Mouse (Mus musculus) heart, embryonic 10.5 days (tissue): ENCODE data around the gene Mdga1. TPM values are rescaled to one million over a fixed set of nuclear protein-coding genes. Genes with fewer than 3 reads are reported as not detected.
A peak's percentile ranks its signal among the peaks of the same experiment; 100 is the strongest.

Experiments
- DNase-seq: peaks from one replicate; pipeline ENCODE4 v3.0.0-alpha.2; 2017; ENCODE audit warnings: low spot score
- H3K27ac ChIP-seq: fragments of 300-500 bp; sonication (generic); 2 replicates; pipeline ENCODE4 v1.5.1; 2016; ENCODE audit warnings: mild to moderate bottlenecking
- H3K27me3 ChIP-seq: fragments of 300-500 bp; sonication (generic); 2 replicates; pipeline ENCODE4 v1.6.1; 2016; ENCODE audit warnings: mild to moderate bottlenecking; ENCODE audit not compliant: poor library complexity, insufficient read depth, severe bottlenecking
- H3K36me3 ChIP-seq: fragments of 300-500 bp; sonication (generic); 2 replicates; pipeline ENCODE4 v1.6.1; 2016; ENCODE audit warnings: mild to moderate bottlenecking, moderate library complexity
- H3K4me1 ChIP-seq: fragments of 300-500 bp; sonication (generic); 2 replicates; pipeline ENCODE4 v1.6.1; 2016; ENCODE audit warnings: mild to moderate bottlenecking
- H3K4me3 ChIP-seq: fragments of 300-500 bp; sonication (generic); 2 replicates; pipeline ENCODE4 v1.5.1; 2016; ENCODE audit warnings: mild to moderate bottlenecking, moderate library complexity
- H3K9me3 ChIP-seq: fragments of 300-500 bp; sonication (generic); 2 replicates; pipeline ENCODE4 v1.6.1; 2016; ENCODE audit warnings: mild to moderate bottlenecking, moderate library complexity
- WGBS: fragments of 180-500 bp; shearing (Covaris S2); methylation state at CpG from one replicate; pipeline ENCODE4 v1.1.7; 2016; 5-methylcytosine and 5-hydroxymethylcytosine counted together
- polyA plus RNA-seq: library from polyadenylated mRNA; unstranded; fragments of >200 nt; fragmentation: Nextera tagmentation; extraction: Ambion mirVana; gene quantifications from 2 replicates; pipeline ENCODE4 v1.2.1, GENCODE M21; 2016

The Mdga1 gene
- polyA plus RNA-seq, 1 experiment from 2014 or later, result 1.7 TPM

DNA sequence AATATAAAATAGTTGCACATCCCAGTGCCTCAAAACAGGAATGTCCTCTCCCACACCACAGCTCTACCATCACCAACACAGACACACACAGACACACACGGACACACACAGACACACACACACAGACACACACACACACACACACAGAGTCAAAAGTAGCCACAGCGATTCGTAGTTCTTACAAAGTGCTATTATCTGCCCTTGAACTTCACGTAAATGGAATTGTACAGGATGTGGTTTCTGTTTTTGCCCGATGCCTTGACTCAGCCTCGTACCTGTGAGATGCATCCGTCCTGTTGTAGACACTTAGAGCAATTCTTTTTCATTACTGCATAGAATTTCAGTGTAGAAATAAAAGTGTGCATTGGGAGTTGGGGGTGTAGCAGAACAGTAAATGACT is 3.3 kb upstream of the Mdga1 start:
- WGBS, result 89% methylated on average over 7 of the region's 7 CpGs
- H3K36me3 ChIP-seq, result no peaks in the 10 kb centered on the region
- H3K9me3 ChIP-seq, result no peaks in the 10 kb centered on the region

DNA sequence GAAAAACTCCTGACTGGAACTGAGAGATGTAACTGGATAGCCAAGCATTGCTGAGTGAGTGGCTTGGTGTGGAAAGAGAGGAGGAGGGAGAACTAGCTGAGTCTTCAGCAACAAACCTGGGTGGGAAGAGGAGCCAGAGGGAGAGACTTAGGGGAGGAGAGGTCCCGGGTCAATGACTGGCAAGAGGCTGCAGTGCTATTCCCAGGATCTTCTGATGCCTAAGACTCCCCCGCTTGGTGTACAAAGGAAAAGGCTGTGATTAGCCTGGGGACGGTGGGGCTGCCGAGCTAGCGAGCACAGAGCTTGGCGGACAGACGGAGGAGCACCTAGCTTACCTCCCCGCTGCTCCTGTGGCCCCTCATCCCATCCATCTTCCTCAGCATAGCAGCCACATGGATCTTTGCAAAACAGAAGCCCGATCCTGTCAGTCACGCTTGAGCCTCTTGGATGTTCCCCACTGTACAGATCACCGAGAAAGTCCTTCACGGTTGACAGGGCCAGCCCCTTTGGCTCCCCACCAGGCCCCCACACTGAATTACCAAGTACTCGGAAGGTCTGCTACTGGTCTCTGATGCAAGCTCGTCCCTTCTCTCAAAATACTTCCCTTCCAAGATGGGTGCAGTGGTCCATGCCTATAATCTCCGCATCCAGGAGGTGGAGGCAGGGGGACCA is 2.0 kb upstream of the Mdga1 start:
- Histone ChIP-seq H3K27me3 (0 out of 2 replicates have a peak, but pooled peaks cover 1% of the 10 kb centered on the region), H3K9me3 (no peaks in the 10 kb centered on the region), H3K4me3 (no peak overlapping the region), H3K4me1 (peaks cover 15% of the 10 kb centered on the region), H3K27ac (no peak overlapping the region), H3K36me3 (no peaks in the 10 kb centered on the region)
- WGBS, result 48% methylated on average over 15 of the region's 15 CpGs
- no peak for DNase-seq

More for the DNA sequence above, 3.3 kb upstream of the Mdga1 start:
- H3K4me3 ChIP-seq, result no peak overlapping the region
- DNase-seq, result no peak
- no peak overlapping the region for H3K27ac ChIP-seq
- H3K27me3 ChIP-seq, result no peaks in the 10 kb centered on the region
- H3K4me1 ChIP-seq, result peaks cover 15% of the 10 kb centered on the region

DNA sequence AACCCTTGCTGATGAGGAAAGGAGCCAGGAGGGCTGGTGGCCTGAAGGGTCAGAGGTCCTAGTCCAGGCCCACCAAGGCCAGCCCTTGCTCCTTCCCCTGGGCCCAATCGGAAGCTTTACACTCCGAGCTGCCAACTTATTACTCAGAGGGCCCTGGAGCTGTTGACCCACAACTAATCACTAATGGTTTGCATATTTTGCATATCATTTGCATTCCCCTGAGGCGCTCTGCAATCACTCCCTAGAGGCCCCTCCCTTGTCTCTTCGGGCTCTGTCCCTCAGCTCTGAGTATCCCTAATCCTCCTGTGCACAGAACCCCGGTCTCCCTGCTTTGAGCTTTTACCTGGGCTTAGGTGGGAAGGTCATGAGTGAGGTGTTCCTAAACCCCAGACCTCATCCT is 4.4 kb downstream of the Mdga1 start:
- no peak overlapping the region for H3K27ac ChIP-seq
- H3K27me3 ChIP-seq, result peaks cover 39% of the 10 kb centered on the region
- H3K9me3 ChIP-seq, result no peaks in the 10 kb centered on the region
- H3K4me1 ChIP-seq, result peaks cover 36% of the 10 kb centered on the region
- H3K36me3 ChIP-seq, result no peaks in the 10 kb centered on the region
- DNase-seq, result no peak
- H3K4me3 ChIP-seq, result no peak overlapping the region
- 21% methylated on average over 5 of the region's 5 CpGs for whole genome bisulfite sequencing

DNA sequence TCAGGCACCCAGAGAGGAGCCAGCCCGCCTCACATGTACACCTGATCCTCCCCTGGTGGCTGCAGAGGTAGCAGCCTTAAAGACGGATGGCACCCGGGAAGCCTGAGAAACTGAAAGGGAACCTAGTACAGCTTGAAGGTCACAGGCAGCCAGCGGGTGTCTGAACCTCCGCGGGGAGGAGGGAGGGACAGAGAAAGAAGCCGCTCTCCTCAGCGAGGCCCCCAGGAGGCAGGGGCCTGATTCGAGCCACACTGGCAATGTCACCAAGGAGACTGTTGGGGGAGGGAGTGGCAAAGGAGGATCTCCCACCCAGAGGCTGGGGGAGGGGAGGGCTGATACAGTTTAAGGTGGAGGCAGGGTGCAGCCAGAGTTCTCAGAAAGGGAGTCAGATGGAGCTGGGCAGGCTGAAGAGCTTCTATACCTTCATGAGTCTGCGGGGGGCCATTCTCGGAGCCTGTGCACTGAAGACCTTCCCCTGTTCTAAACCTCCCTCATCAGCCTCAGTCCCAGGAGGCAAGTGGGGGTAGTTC is 6.1 kb downstream of the Mdga1 start:
- H3K27ac ChIP-seq, result peak overlapping the region; percentile 76
- DNase-seq, result no peak
- H3K36me3 ChIP-seq, result no peaks in the 10 kb centered on the region
- peak overlapping the region; percentile 53 for H3K4me3 ChIP-seq
- WGBS, result 3% methylated on average over 11 of the region's 11 CpGs
- H3K4me1 ChIP-seq, result peaks cover 31% of the 10 kb centered on the region
- H3K27me3 ChIP-seq, result peaks cover 39% of the 10 kb centered on the region
- H3K9me3 ChIP-seq, result no peaks in the 10 kb centered on the region

DNA sequence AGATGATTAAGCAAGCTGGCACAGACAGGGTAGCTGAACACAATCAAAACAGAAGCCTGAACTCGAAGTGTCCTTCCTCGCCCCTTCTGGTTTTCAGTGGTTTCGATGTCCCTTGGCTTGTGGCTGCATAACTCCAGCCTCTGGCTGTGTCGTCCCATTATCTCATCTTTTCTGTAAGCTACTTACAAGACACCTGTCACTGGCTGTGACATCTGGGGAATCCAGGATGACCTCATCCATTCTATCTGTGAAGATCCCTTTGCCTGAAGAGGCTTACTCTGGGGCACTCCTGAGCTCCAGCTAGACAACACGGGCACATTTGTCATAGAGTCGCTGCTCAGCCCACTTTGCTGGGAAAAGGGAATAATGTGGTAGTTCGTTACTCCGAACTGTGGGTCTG is 14.0 kb downstream of the Mdga1 start:
- Histone ChIP-seq H3K27me3 (no peaks in the 10 kb centered on the region), H3K36me3 (no peaks in the 10 kb centered on the region), H3K9me3 (no peaks in the 10 kb centered on the region), H3K4me1 (peaks cover 14% of the 10 kb centered on the region), H3K27ac (no peak overlapping the region), H3K4me3 (no peak overlapping the region)
- DNase-seq, result no peak
- WGBS, result 49% methylated on average over 8 of the region's 8 CpGs

DNA sequence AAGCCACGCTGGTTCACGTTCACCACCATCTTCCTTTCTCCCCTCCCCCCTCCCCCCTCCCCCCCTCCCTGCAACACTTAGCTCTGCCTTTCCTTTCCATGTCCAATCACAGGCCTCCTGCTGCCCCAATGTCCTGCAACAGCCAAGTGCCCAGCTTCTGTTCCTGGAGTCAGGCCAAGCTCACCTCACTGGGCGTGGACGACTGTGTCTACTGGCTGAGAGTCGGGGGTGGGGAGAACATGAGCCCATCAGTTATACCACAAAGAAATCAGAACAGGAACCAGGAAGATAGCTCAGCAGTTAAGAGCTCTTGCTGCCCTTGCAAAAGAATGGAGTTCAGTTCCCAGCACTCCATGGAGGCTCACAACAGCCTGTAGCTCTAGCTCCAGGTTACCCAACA is 15.6 kb downstream of the Mdga1 start:
- H3K9me3 ChIP-seq, result no peaks in the 10 kb centered on the region
- 73% methylated on average over 5 of the region's 5 CpGs for WGBS
- no peaks in the 10 kb centered on the region for H3K27me3 ChIP-seq
- no peak overlapping the region for H3K27ac ChIP-seq
- no peaks in the 10 kb centered on the region for H3K36me3 ChIP-seq
- no peak for DNase-seq
- no peak overlapping the region for H3K4me3 ChIP-seq
- peaks cover 18% of the 10 kb centered on the region for H3K4me1 ChIP-seq

DNA sequence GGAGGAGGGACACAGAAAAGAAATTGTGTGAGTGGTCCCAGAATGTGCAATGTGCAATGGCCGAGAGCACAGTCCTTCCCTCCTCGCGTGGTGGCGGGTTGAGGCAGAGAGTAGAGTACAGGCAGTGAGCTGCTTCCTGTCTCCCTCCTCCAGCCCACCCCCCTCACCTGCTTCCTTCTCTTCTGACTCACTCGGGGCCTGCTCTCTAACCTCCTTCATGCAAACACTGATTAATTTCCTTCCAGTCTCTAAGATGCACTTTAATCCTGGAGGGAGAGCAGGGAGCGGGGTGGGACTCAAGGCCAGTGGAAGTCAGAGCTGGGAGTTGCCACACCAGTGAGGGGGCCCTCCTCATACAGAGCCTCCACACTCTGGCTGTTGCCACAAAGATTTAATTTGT is 18.8 kb downstream of the Mdga1 start:
- DNase-seq, result no peak
- Histone ChIP-seq H3K4me3 (no peak overlapping the region), H3K27me3 (0 out of 2 replicates have a peak, but pooled peaks cover 7% of the 10 kb centered on the region), H3K36me3 (no peaks in the 10 kb centered on the region), H3K4me1 (peaks cover 20% of the 10 kb centered on the region), H3K27ac (no peak overlapping the region), H3K9me3 (no peaks in the 10 kb centered on the region)
- 44% methylated on average over 6 of the region's 6 CpGs for WGBS

DNA sequence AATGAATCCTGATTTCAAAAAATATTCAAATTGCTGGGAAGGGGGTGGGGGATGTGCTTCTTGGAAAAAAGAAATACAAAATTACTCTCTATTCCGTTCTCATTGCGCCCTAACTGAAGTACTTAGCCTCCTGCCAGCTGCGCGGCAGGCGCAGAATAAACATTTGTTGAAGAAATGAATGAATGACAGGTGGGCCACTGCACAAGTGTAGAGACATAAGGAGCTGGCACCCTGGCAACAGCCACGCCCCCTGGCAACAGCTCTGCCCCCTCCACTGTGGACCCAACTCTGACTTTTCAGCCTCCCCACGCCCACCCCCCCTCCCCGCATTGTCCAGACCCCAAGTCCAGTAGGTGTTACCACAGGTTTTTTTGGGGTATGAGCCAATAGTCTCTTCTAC is 19.3 kb downstream of the Mdga1 start:
- Histone ChIP-seq H3K4me3 (no peak overlapping the region), H3K36me3 (no peaks in the 10 kb centered on the region), H3K27me3 (0 out of 2 replicates have a peak, but pooled peaks cover 7% of the 10 kb centered on the region), H3K4me1 (peaks cover 15% of the 10 kb centered on the region), H3K27ac (no peak overlapping the region), H3K9me3 (no peaks in the 10 kb centered on the region)
- no peak for DNase-seq
- 81% methylated on average over 8 of the region's 8 CpGs for WGBS

DNA sequence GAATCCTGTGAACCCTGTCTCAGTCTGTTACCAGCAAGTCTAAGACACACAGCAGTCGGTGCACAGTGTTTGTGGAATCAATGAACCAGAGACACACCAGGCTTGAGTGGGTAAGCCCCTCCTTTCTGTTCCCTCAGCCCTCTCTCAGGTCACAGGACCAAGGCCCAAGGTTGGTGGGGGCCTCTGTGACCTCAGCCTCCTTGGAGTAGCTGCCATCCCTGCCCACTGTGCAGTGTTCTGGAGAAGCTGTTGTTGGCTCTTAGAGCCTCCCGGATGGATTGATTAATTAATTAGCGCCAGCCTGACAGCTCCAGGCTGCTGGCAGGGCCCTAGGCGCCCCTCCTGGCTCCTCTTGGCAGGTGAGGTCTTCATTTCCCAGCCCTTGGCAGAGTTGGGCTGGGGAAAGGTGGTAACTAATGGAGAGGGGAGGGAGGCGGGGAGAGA is 22.6 kb downstream of the Mdga1 start:
- H3K9me3 ChIP-seq, result no peaks in the 10 kb centered on the region
- 49% methylated on average over 5 of the region's 5 CpGs for WGBS
- H3K36me3 ChIP-seq, result no peaks in the 10 kb centered on the region

DNA sequence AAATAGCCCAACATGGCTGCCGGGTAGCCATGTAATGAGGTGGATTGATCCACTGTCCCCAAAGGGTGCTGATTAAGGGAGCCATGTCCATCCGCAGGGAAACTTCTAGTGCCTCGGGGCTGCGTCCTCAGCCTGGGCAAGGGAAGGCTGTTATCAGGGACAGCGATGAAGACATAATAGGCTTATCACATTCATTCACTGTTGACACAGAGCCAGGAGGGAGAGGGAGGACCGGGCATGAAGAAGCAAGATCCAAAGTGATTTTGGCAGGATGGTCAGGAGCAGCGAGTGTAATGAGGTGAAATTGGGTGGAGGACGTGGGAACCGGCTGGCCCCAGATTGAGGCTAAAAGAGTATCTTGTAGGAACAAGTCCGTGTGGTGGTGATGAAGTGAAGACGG is 25.5 kb downstream of the Mdga1 start:
- Histone ChIP-seq H3K36me3 (no peaks in the 10 kb centered on the region), H3K27me3 (0 out of 2 replicates have a peak, but pooled peaks cover 12% of the 10 kb centered on the region), H3K9me3 (no peaks in the 10 kb centered on the region), H3K4me3 (no peak overlapping the region), H3K27ac (no peak overlapping the region), H3K4me1 (peaks cover 16% of the 10 kb centered on the region; the same call in 1 of the 2 replicates)
- WGBS, result 43% methylated on average over 11 of the region's 11 CpGs
- no peak for DNase-seq

More for the DNA sequence above, 22.6 kb downstream of the Mdga1 start:
- H3K27me3 ChIP-seq, result 0 out of 2 replicates have a peak, but pooled peaks cover 8% of the 10 kb centered on the region
- H3K27ac ChIP-seq, result no peak overlapping the region
- H3K4me1 ChIP-seq, result peaks cover 24% of the 10 kb centered on the region
- DNase-seq, result no peak
- no peak overlapping the region for H3K4me3 ChIP-seq

DNA sequence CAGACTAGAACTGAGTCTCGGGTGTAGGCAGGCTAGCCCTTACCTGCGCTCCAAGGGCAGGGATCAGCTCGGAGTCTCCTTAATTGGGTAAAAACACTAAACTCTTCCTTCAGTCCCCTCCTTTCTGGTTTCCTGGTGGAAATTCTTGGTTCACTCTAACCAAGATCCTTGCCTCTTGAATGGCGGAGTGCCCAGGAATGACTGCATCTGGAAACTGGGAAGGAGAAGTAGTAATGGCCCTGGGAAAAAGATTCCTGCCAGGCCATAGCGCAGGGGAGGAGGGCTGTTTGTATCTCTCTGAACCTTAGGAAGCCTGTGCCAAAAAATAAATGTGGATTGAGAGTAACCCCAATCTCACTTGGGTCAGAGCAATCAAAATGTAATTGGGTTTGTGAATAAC is 30.9 kb downstream of the Mdga1 start:
- no peaks in the 10 kb centered on the region for H3K36me3 ChIP-seq
- H3K9me3 ChIP-seq, result no peaks in the 10 kb centered on the region
- no peak overlapping the region for H3K27ac ChIP-seq
- no peak for DNase-seq
- H3K4me3 ChIP-seq, result no peak overlapping the region
- 0 out of 2 replicates have a peak, but pooled peaks cover 4% of the 10 kb centered on the region for H3K27me3 ChIP-seq
- H3K4me1 ChIP-seq, result no peaks in the 10 kb centered on the region
- WGBS, result 87% methylated on average over 5 of the region's 5 CpGs

DNA sequence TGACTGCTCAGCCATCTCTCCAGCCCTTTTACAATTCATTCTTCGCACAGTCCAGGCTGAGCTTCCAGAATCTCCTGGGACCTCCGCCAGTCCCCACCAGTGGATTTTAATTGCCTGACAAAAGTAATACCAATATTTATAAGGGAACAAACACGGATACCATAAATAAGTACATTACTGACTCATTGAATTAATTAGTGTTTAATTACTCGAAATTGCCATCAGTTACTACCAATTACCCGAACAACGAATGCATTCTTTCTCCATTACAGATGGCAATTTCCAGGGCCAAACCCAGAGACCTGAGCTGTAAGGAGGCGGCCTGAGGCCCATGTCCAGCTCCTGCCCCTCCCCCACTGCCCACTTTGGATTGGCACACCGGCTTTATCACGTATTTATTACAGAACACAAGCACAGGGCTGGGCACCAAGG is 32.5 kb downstream of the Mdga1 start:
- H3K27ac ChIP-seq, result no peak overlapping the region
- H3K27me3 ChIP-seq, result 0 out of 2 replicates have a peak, but pooled peaks cover 9% of the 10 kb centered on the region
- WGBS, result 88% methylated on average over 9 of the region's 9 CpGs
- DNase-seq, result no peak
- H3K4me3 ChIP-seq, result no peak overlapping the region
- H3K36me3 ChIP-seq, result no peaks in the 10 kb centered on the region
- H3K4me1 ChIP-seq, result no peaks in the 10 kb centered on the region
- no peaks in the 10 kb centered on the region for H3K9me3 ChIP-seq

DNA sequence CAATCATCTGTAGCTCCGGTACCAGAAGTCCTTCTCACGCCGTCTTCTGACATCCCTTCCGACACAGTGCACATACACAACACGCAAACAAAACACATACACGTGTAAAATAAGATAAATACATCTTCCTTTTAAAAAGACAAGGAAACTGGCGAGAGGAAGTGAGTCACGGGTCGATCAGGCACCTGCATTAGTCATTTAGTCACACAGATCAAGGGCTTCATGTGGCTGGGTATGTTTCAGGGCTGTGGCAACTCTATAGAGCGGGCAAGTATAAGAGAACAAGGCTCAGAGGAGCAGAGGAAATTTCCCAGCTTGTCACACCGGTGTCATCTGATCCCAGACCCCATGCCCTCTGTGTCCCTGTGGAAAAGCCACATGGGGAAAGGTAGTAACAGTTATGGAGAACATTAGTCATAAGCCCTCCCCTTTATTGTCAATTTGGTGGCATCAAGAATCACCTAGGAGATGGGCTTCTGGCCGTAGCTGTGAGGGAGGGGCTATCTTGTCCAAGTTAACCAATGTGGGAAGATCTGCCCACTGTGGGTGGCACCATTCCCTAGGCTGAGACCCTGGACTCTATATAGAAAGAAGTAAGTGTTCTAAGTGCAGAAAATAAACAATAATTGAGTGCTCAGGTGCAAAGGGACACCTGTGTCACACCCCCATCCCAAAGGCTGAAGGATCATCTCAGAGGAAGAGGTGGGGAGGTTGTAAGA is 35.6 kb downstream of the Mdga1 start:
- H3K27ac ChIP-seq, result no peak overlapping the region
- no peaks in the 10 kb centered on the region for H3K9me3 ChIP-seq
- no peaks in the 10 kb centered on the region for H3K36me3 ChIP-seq
- no peak overlapping the region for H3K4me3 ChIP-seq
- peaks cover 25% of the 10 kb centered on the region for H3K27me3 ChIP-seq
- whole genome bisulfite sequencing, result 85% methylated on average over 12 of the region's 12 CpGs
- 0 out of 2 replicates have a peak, but pooled peaks cover 7% of the 10 kb centered on the region for H3K4me1 ChIP-seq
- DNase-seq, result no peak
